Mouse (Mus musculus) intestine, embryonic 16.5 days (tissue): ENCODE measurements around the gene Papss2. TPM values are rescaled to one million over a fixed set of nuclear protein-coding genes. Genes with fewer than 3 reads are reported as not detected.

Source experiments
- ATAC-seq: fragments of 200-750 bp; cut with Nextera tagmentation; 2 replicates; pipeline ENCODE4 v1.8.0; 2017; ENCODE audit warnings: moderate TSS enrichment, moderate library complexity
- H3K27ac ChIP-seq: fragments of 300-500 bp; sonication (generic); 2 replicates; pipeline ENCODE4 v1.5.1; 2014; ENCODE audit warnings: mild to moderate bottlenecking, low read length
- H3K27me3 ChIP-seq: fragments of 300-500 bp; sonication (generic); replicated peaks from 2 replicates; pipeline ENCODE4 v1.6.1; 2014; ENCODE audit warnings: low read length, control low read depth, mixed read lengths; ENCODE audit not compliant: control insufficient read depth, insufficient read depth
- H3K36me3 ChIP-seq: fragments of 300-500 bp; sonication (generic); 2 replicates; pipeline ENCODE4 v1.6.1; 2014; ENCODE audit warnings: low read length, control low read depth; ENCODE audit not compliant: control insufficient read depth, insufficient read depth
- H3K4me1 ChIP-seq: fragments of 300-500 bp; sonication (generic); 2 replicates; pipeline ENCODE4 v1.6.1; 2014; ENCODE audit warnings: low read length, control low read depth, mixed read lengths; ENCODE audit not compliant: control insufficient read depth, insufficient read depth
- H3K4me2 ChIP-seq: fragments of 300-500 bp; sonication (generic); 2 replicates; pipeline ENCODE4 v1.6.1; 2014; ENCODE audit warnings: low read depth, low read length, control low read depth
- H3K4me3 ChIP-seq: fragments of 300-500 bp; sonication (generic); 2 replicates; pipeline ENCODE4 v1.5.1; 2014; ENCODE audit warnings: mild to moderate bottlenecking, low read length
- H3K9ac ChIP-seq: fragments of 300-500 bp; sonication (generic); 2 replicates; pipeline ENCODE4 v1.6.1; 2014; ENCODE audit warnings: low read depth, low read length
- H3K9me3 ChIP-seq: fragments of 300-500 bp; sonication (generic); 2 replicates; pipeline ENCODE4 v1.6.1; 2016; ENCODE audit warnings: low read length, control low read depth; ENCODE audit not compliant: control insufficient read depth
- WGBS: fragments of 180-500 bp; shearing (Covaris S2); extraction: QIAGEN DNeasy Blood & Tissue Kit; methylation state at CpG from one replicate; pipeline ENCODE4 v1.1.7; 2014; 5-methylcytosine and 5-hydroxymethylcytosine counted together
- polyA plus RNA-seq: library from polyadenylated mRNA; unstranded; fragments of >200 nt; fragmentation: Nextera tagmentation; extraction: Ambion mirVana; gene quantifications from 2 replicates; pipeline ENCODE4 v1.2.1, GENCODE M21; 2015

The Papss2 gene
- polyA plus RNA-seq, 1 experiment from 2014 or later: 11.0 TPM

DNA sequence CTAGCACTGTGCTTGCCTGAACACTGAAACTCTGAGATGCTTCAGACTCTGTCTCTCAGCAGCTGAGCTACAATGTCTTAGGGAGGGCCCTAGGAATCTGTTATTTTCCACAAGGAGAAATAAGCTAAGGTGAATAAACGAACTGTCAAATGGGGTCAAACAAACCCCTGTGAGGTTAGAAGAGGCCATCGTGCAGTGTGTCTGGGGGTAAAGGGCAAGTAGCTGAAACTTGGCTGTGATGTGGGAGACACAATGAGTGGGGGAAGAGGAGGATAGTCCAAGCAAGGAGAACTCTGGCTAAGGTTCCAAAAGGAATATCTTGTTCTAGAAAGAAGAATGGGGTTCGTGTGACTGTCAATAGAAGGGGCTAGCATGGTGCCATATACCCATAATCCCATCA is 26.6 kb downstream of the Papss2 start:
- Histone ChIP-seq H3K4me1 (no peaks in the 10 kb centered on the region), H3K4me2 (no peak overlapping the region)

DNA sequence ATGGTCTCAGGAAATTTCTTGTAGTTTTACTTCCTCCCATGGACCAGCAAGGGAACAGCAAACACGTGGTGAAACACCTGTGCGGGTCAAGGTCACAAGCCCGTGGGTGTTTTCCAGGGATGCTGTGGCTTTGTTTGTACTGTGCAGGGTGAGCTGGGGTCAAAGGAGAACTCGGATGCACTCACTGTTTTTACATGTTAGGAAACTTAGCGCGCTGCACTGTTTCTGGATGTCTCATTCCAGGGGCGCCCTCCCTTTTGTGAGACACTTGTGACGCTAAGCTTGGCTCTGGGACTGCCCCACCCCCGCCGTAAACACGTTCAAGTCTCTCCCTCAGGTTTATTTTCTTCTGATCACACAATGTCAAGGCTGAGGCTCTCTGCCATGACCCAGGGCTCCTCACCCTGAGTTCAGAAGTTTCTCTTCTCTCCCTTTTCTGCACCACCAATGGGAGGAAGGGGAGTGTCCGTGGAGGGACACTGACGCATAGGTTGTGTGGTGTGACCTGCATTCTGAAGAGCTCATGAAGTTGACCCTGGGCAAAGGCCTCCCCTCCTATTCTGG is 31.3 kb downstream of the Papss2 start:
- Histone ChIP-seq H3K27me3 (no peaks in the 10 kb centered on the region), H3K9ac (no peak overlapping the region), H3K4me1 (no peaks in the 10 kb centered on the region), H3K4me3 (no peak overlapping the region), H3K27ac (no peak overlapping the region), H3K9me3 (no peaks in the 10 kb centered on the region), H3K36me3 (no peaks in the 10 kb centered on the region), H3K4me2 (no peak overlapping the region)
- no peak for ATAC-seq
- 48% methylated on average over 13 of the region's 13 CpGs for WGBS

More for the DNA sequence above, 26.6 kb downstream of the Papss2 start:
- Histone ChIP-seq H3K27me3 (no peaks in the 10 kb centered on the region), H3K4me3 (no peak overlapping the region), H3K36me3 (no peaks in the 10 kb centered on the region), H3K27ac (no peak overlapping the region), H3K9me3 (no peaks in the 10 kb centered on the region), H3K9ac (no peak overlapping the region)
- no peak for ATAC-seq
- WGBS: 60% methylated on average over 3 of the region's 3 CpGs

GRCm38 (mm10) chr19:32627631-32628030 is 32.0 kb downstream of the Papss2 start:
- Histone ChIP-seq H3K9ac (no peak overlapping the region), H3K4me3 (no peak overlapping the region), H3K36me3 (no peaks in the 10 kb centered on the region), H3K4me1 (no peaks in the 10 kb centered on the region), H3K9me3 (no peaks in the 10 kb centered on the region), H3K27me3 (no peaks in the 10 kb centered on the region), H3K27ac (no peak overlapping the region), H3K4me2 (no peak overlapping the region)
- WGBS: 80% methylated on average over 4 of the region's 4 CpGs
- no peak for ATAC-seq

DNA sequence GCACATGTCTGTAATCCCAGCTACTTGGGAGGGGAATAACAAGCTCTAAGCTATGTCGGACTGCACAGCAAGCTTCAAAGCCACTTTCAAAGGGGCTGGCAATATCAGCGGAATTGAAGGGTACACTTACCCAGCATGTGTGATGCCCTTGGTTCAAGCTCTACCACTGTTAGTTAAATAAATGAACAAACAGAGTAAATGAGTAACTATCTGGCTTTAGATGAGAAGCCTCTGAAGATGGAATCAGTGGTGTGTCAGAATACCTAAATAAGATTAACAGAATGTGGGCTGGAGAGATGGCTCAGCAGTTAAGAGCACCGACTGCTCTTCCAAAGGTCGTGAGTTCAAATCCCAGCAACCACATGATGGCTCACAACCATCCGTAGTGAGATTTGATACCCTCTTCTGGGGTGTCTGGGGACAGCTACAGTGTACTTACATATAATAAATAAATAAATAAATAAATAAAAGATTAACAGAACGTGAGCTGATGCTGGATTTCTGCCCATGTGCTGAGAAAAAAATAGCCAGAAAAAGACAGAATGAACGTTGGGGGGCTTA is 33.1 kb downstream of the Papss2 start:
- H3K27me3 ChIP-seq: no peaks in the 10 kb centered on the region
- H3K36me3 ChIP-seq: no peaks in the 10 kb centered on the region
- H3K4me2 ChIP-seq: no peak overlapping the region
- H3K9me3 ChIP-seq: no peaks in the 10 kb centered on the region
- no peaks in the 10 kb centered on the region for H3K4me1 ChIP-seq
- H3K4me3 ChIP-seq: no peak overlapping the region
- no peak for ATAC-seq
- 79% methylated on average over 7 of the region's 7 CpGs for WGBS
- H3K9ac ChIP-seq: no peak overlapping the region
- no peak overlapping the region for H3K27ac ChIP-seq

GRCm38 (mm10) chr19:32634916-32635315 is 39.3 kb downstream of the Papss2 start:
- Histone ChIP-seq H3K4me2 (no peak overlapping the region), H3K9ac (no peak overlapping the region), H3K4me1 (peaks cover 5% of the 10 kb centered on the region; the same call in 1 of the 2 replicates), H3K27me3 (no peaks in the 10 kb centered on the region), H3K4me3 (no peak overlapping the region), H3K9me3 (no peaks in the 10 kb centered on the region), H3K27ac (no peak overlapping the region), H3K36me3 (no peaks in the 10 kb centered on the region)
- ATAC-seq: no peak
- WGBS: 76% methylated on average over 8 of the region's 8 CpGs

GRCm38 (mm10) chr19:32637357-32638275 is 42.0 kb downstream of the Papss2 start:
- WGBS: 68% methylated on average over 16 of the region's 16 CpGs
- H3K27ac ChIP-seq: no peak overlapping the region
- ATAC-seq: no peak

DNA sequence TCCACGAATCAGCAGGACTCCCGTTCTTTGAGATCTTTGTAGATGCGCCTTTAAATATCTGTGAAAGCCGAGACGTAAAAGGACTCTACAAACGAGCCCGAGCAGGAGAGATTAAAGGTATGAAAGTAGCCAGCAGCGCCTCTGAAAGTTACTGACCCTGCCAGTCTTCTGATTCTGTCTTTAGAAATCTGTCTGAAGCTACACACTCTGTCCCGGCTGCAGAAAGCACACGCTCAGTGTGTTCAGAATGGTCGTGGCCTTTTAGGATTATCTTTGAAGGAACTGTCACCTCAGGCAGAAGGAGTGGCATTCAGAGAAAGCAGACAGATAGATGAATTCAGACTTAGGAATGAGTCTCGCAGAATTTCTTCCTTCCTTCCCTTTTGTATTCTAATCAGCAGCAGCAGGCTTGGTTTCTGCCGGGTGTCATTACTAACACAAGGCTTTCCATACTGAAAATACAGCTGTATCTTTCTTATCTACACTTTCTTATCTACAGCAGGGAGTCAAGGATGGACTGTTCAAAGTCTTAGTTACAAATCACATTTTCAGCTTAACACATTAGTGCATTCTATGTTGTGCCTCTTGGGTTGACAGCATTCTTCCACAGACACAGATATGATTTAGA is 42.8 kb downstream of the Papss2 start:
- H3K27ac ChIP-seq: peak overlapping the region; percentile 33
- H3K4me2 ChIP-seq: peak overlapping the region; percentile 28; the same call in 1 of the 2 replicates
- peak; percentile 85 for ATAC-seq
- peaks cover 5% of the 10 kb centered on the region; the same call in 1 of the 2 replicates for H3K4me1 ChIP-seq
- 47% methylated on average over 13 of the region's 13 CpGs for WGBS
- no peaks in the 10 kb centered on the region for H3K9me3 ChIP-seq
- H3K36me3 ChIP-seq: no peaks in the 10 kb centered on the region
- no peaks in the 10 kb centered on the region for H3K27me3 ChIP-seq
- no peak overlapping the region for H3K4me3 ChIP-seq
- H3K9ac ChIP-seq: no peak overlapping the region

More at GRCm38 (mm10) chr19:32637357-32638275, 42.0 kb downstream of the Papss2 start:
- Histone ChIP-seq H3K9me3 (no peaks in the 10 kb centered on the region), H3K4me3 (no peak overlapping the region), H3K36me3 (no peaks in the 10 kb centered on the region), H3K4me2 (peak overlapping the region; percentile 28; the same call in 1 of the 2 replicates), H3K27me3 (no peaks in the 10 kb centered on the region), H3K9ac (no peak overlapping the region), H3K4me1 (peaks cover 5% of the 10 kb centered on the region; the same call in 1 of the 2 replicates)

DNA sequence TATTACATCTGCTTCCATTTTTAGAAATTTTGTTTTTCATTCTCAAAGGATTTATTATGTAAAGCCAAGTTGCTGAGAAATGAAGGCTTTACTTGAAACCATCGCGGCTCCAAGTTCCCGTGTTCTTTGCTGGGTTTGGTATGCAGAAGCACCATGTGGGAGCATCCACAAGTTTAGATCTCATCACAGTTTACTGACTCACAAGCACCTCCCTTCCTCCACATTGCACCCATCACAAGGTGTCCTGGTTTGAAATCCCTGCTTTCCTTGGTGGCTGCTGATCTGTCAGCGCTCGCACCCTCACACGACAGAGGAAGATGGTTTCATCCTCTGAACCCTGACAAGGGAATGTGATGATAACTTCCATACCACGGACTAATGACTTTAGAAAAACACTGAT is 45.9 kb downstream of the Papss2 start:
- Histone ChIP-seq H3K9me3 (no peaks in the 10 kb centered on the region), H3K4me2 (no peak overlapping the region), H3K27me3 (no peaks in the 10 kb centered on the region), H3K4me3 (no peak overlapping the region), H3K27ac (no peak overlapping the region), H3K4me1 (peaks cover 5% of the 10 kb centered on the region; the same call in 1 of the 2 replicates), H3K9ac (no peak overlapping the region), H3K36me3 (no peaks in the 10 kb centered on the region)
- WGBS: 91% methylated on average over 7 of the region's 7 CpGs
- ATAC-seq: no peak

- peaks cover 5% of the 10 kb centered on the region; the same call in 1 of the 2 replicates for H3K4me1 ChIP-seq
- no peak overlapping the region for H3K9ac ChIP-seq
- H3K36me3 ChIP-seq: no peaks in the 10 kb centered on the region
- H3K4me2 ChIP-seq: no peak overlapping the region
- H3K9me3 ChIP-seq: no peaks in the 10 kb centered on the region
- WGBS: 88% methylated on average over 8 of the region's 8 CpGs
- no peak overlapping the region for H3K4me3 ChIP-seq
- ATAC-seq: no peak
- no peaks in the 10 kb centered on the region for H3K27me3 ChIP-seq
- no peak overlapping the region for H3K27ac ChIP-seq
Observed at GRCm38 (mm10) chr19:32641995-32642394, 46.4 kb downstream of the Papss2 start.
